11 mouse cellular contexts compared by ENCODE assay signal in genomic region chr14:122720989-122721388, GRCm38 (mm10).
DNase-seq lines count a peak whose midpoint lies in the region; ATAC-seq and TF ChIP-seq lines count a peak whose summit lies in the region.
"Had no signal": no experiment of that assay in that cellular context is flagged by ENCODE, and none has a peak within 500 bp of the region (broad histone marks: within the 10 kb centered on the region; RNA-seq: fewer than 3 reads in every experiment).

No protein-coding gene starts in this region.

- no peak for TF ChIP-seq CTCF in cerebellum, adult 2 months (IDR thresholded peaks at IDR 0.05; ENCODE audit: borderline replicate concordance, insufficient read depth, low read depth, low read length)

- H3K4me1 ChIP-seq in embryonic facial prominence, embryonic 11.5 days (ENCODE audit: control insufficient read depth, insufficient read depth, low read length) = no peaks in the 10 kb centered on the region
- peaks cover 12% of the 10 kb centered on the region for H3K4me1 ChIP-seq in embryonic facial prominence, embryonic 10.5 days
- peaks cover 7% of the 10 kb centered on the region for H3K4me1 ChIP-seq in cerebellum, adult 2 months (ENCODE audit: control insufficient read depth, insufficient read depth, low read length)
- H3K4me1 ChIP-seq in hindbrain, embryonic 13.5 days (replicated peaks) = peaks cover 18% of the 10 kb centered on the region
- H3K4me1 ChIP-seq in midbrain, embryonic 13.5 days (replicated peaks) = peaks cover 20% of the 10 kb centered on the region
- H3K4me1 ChIP-seq: intestine, embryonic 15.5 days; stomach, embryonic 15.5 days had no signal

- no peaks in the 10 kb centered on the region for H3K27me3 ChIP-seq in embryonic facial prominence, embryonic 11.5 days (ENCODE audit: control insufficient read depth, insufficient read depth, low read length)
- H3K27me3 ChIP-seq in embryonic facial prominence, embryonic 10.5 days (replicated peaks; ENCODE audit: low read depth, poor library complexity, severe bottlenecking) = no peaks in the 10 kb centered on the region
- no peaks in the 10 kb centered on the region for H3K27me3 ChIP-seq in cerebellum, adult 2 months (ENCODE audit: control insufficient read depth, insufficient read depth, low read length)
- H3K27me3 ChIP-seq in hindbrain, embryonic 13.5 days = no peaks in the 10 kb centered on the region
- no peaks in the 10 kb centered on the region for H3K27me3 ChIP-seq in midbrain, embryonic 13.5 days
- H3K27me3 ChIP-seq: intestine, embryonic 15.5 days; stomach, embryonic 15.5 days had no signal

- no peak for TF ChIP-seq POLR2A in cerebellum, adult 2 months (IDR thresholded peaks at IDR 0.05; ENCODE audit: borderline replicate concordance, insufficient read depth, low read length)

- H3K27ac ChIP-seq in embryonic facial prominence, embryonic 11.5 days (replicated peaks; ENCODE audit: low read depth, low read length) = no peak overlapping the region
- H3K27ac ChIP-seq in embryonic facial prominence, embryonic 10.5 days (replicated peaks) = no peak overlapping the region
- H3K27ac ChIP-seq in cerebellum, adult 2 months (ENCODE audit: insufficient read depth, low read length) = peak overlapping the region; percentile 47; the same call in 1 of the 2 replicates
- H3K27ac ChIP-seq in hindbrain, embryonic 13.5 days = peak overlapping the region; percentile 69; the same call in 1 of the 2 replicates
- H3K27ac ChIP-seq in midbrain, embryonic 13.5 days = no peak overlapping the region
- H3K27ac ChIP-seq: intestine, embryonic 15.5 days; stomach, embryonic 15.5 days had no signal

- no peak for ATAC-seq in embryonic facial prominence, embryonic 11.5 days (replicated peaks; ENCODE audit: insufficient number of reproducible peaks, low FRiP score, low TSS enrichment, low read depth)
- ATAC-seq in hindbrain, embryonic 13.5 days (ENCODE audit: low FRiP score) = peak; percentile 84
- peak; percentile 94 for ATAC-seq in midbrain, embryonic 13.5 days
- ATAC-seq in monocyte, adult 5-6 weeks (replicated peaks; ENCODE audit: insufficient number of reproducible peaks, low FRiP score, low TSS enrichment, poor library complexity, severe bottlenecking) = no peak

- WGBS in embryonic facial prominence, embryonic 11.5 days = 50% methylated on average over 3 of the region's 3 CpGs
- WGBS in embryonic facial prominence, embryonic 10.5 days = 52% methylated on average over 3 of the region's 3 CpGs
- WGBS in cerebellum, adult 2 months = 14% methylated on average over 3 of the region's 3 CpGs
- 11% methylated on average over 3 of the region's 3 CpGs for WGBS in hindbrain, embryonic 13.5 days
- 7% methylated on average over 3 of the region's 3 CpGs for WGBS in midbrain, embryonic 13.5 days

- no peak overlapping the region for H3K4me3 ChIP-seq in embryonic facial prominence, embryonic 11.5 days (ENCODE audit: low read depth, low read length)
- H3K4me3 ChIP-seq in embryonic facial prominence, embryonic 10.5 days = no peak overlapping the region
- no peak overlapping the region for H3K4me3 ChIP-seq in cerebellum, adult 2 months (replicated peaks; ENCODE audit: insufficient read depth, low read depth, low read length)
- H3K4me3 ChIP-seq in hindbrain, embryonic 13.5 days = no peak overlapping the region
- H3K4me3 ChIP-seq in midbrain, embryonic 13.5 days (replicated peaks) = no peak overlapping the region
- H3K4me3 ChIP-seq: intestine, embryonic 15.5 days; stomach, embryonic 15.5 days had no signal

- no peak overlapping the region for H3K9ac ChIP-seq in embryonic facial prominence, embryonic 11.5 days (replicated peaks; ENCODE audit: low read length)
- H3K9ac ChIP-seq in hindbrain, embryonic 13.5 days = no peak overlapping the region
- no peak overlapping the region for H3K9ac ChIP-seq in midbrain, embryonic 13.5 days (replicated peaks)
- H3K9ac ChIP-seq: intestine, embryonic 15.5 days; stomach, embryonic 15.5 days had no signal

- no peaks in the 10 kb centered on the region for H3K9me3 ChIP-seq in embryonic facial prominence, embryonic 11.5 days (replicated peaks; ENCODE audit: control insufficient read depth, low read length)
- no peaks in the 10 kb centered on the region for H3K9me3 ChIP-seq in embryonic facial prominence, embryonic 10.5 days
- no peaks in the 10 kb centered on the region for H3K9me3 ChIP-seq in hindbrain, embryonic 13.5 days
- H3K9me3 ChIP-seq in midbrain, embryonic 13.5 days = no peaks in the 10 kb centered on the region
- H3K9me3 ChIP-seq: intestine, embryonic 15.5 days; stomach, embryonic 15.5 days had no signal

- no peaks in the 10 kb centered on the region for H3K36me3 ChIP-seq in embryonic facial prominence, embryonic 11.5 days (replicated peaks; ENCODE audit: control insufficient read depth, insufficient read depth, low read depth, low read length)
- no peaks in the 10 kb centered on the region for H3K36me3 ChIP-seq in embryonic facial prominence, embryonic 10.5 days (replicated peaks)
- H3K36me3 ChIP-seq in hindbrain, embryonic 13.5 days = no peaks in the 10 kb centered on the region
- no peaks in the 10 kb centered on the region for H3K36me3 ChIP-seq in midbrain, embryonic 13.5 days
- H3K36me3 ChIP-seq: intestine, embryonic 15.5 days; stomach, embryonic 15.5 days had no signal

- DNase-seq in embryonic facial prominence, embryonic 11.5 days (ENCODE audit: low spot score) = peak; percentile 2
- DNase-seq in embryonic facial prominence, embryonic 10.5 days (ENCODE audit: low spot score) = no peak
- DNase-seq in cerebellum, adult 2 months = peak in 1 of 2 experiments; percentile 39
- DNase-seq in urinary bladder, postnatal 36 days (ENCODE audit: low spot score in 2 of 2) = no peak
- DNase-seq in kidney, adult 9 months = no peak
- DNase-seq: lung, postnatal 14 days had no signal

- no peak overlapping the region for H3K4me2 ChIP-seq in embryonic facial prominence, embryonic 11.5 days (ENCODE audit: low read depth, low read length)
- no peak overlapping the region for H3K4me2 ChIP-seq in hindbrain, embryonic 13.5 days
- H3K4me2 ChIP-seq in midbrain, embryonic 13.5 days (replicated peaks) = no peak overlapping the region
- H3K4me2 ChIP-seq: intestine, embryonic 15.5 days; stomach, embryonic 15.5 days had no signal

Comparison
In these comparisons a context has a peak if more than half of its experiments do, and no peak if none do; other contexts are left out.
1. ATAC-seq: peak in hindbrain, embryonic 13.5 days (single experiment) and midbrain, embryonic 13.5 days (single experiment); none in embryonic facial prominence, embryonic 11.5 days (single experiment) and monocyte, adult 5-6 weeks (single experiment).
2. H3K27ac ChIP-seq: peak in cerebellum, adult 2 months (single experiment) and hindbrain, embryonic 13.5 days (single experiment); none in embryonic facial prominence, embryonic 11.5 days (single experiment), embryonic facial prominence, embryonic 10.5 days (single experiment) and midbrain, embryonic 13.5 days (single experiment).